Mouse (Mus musculus) erythroblast, embryonic 14.5 days (primary cell): ENCODE results near the gene Nat14.

Source experiments
- GATA1 ChIP-seq: IDR thresholded peaks from 2 replicates; pipeline ENCODE4 v1.6.1; 2012; ENCODE audit warnings: low read length, inconsistent platforms, mixed read lengths
- TAL1 ChIP-seq: IDR thresholded peaks from 3 replicates; pipeline ENCODE4 v1.6.1; 2012; ENCODE audit warnings: low read length, inconsistent platforms, mixed read lengths

DNA sequence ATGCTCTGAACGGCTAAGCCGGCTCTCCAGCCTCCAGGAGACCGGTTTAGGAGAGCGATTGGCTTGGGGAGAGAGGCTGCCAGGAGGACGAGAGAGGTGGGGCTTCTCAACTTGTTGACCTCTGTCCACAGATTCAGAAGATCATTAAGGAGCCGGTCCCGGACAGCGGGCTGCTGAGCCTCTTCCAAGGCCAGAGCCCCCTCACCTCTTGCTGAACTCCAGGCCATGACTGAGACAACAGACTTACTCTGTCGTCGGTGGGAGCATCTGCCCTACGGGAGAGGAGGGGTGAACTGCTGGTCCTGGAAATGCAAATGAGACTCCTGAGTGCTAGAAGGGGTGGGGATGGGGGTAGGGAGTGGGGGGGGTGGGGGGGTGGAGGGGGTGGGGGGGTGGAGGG, 26.6 kb upstream of the Nat14 start:
- TF ChIP-seq TAL1 (no peak), GATA1 (no peak)
